Mouse (Mus musculus) ovary, adult 18-20 months (tissue): ENCODE measurements at regions not wholly inside any gene's neighbourhood (a gene's known extent, or its start where the extent isn't known, plus 50 kb on each side); places are given as distances from the start of the nearest gene placed in this dataset.

Experiments used
- DNase-seq: peaks from one replicate; pipeline ENCODE4 v3.0.0; 2022; ENCODE audit warnings: low spot score, mixed read lengths

- peak; percentile 6 for DNase-seq
Measured at GRCm38 (mm10) chr7:72362690-72363089, 56.3 kb upstream of the Mctp2 start.

GRCm38 (mm10) chr7:72391323-72391722 is 84.9 kb upstream of the Mctp2 start:
- no peak for DNase-seq

- no peak for DNase-seq
Measured at GRCm38 (mm10) chr7:72400056-72400455, 93.6 kb upstream of the Mctp2 start.

GRCm38 (mm10) chr7:72406131-72406530 is 99.7 kb upstream of the Mctp2 start:
- no peak for DNase-seq

GRCm38 (mm10) chr7:72408409-72408986 is 102.1 kb upstream of the Mctp2 start:
- DNase-seq: no peak

- no peak for DNase-seq
Measured at GRCm38 (mm10) chr7:72438552-72438951, 132.1 kb upstream of the Mctp2 start.

GRCm38 (mm10) chr7:72442001-72442400 is 135.6 kb upstream of the Mctp2 start:
- DNase-seq: no peak

- DNase-seq: no peak
Measured at GRCm38 (mm10) chr7:72444016-72444415, 137.6 kb upstream of the Mctp2 start.

- DNase-seq: no peak
Measured at GRCm38 (mm10) chr7:72444792-72445191, 138.4 kb upstream of the Mctp2 start.

- no peak for DNase-seq
Measured at GRCm38 (mm10) chr7:72446911-72447310, 140.5 kb upstream of the Mctp2 start.

- DNase-seq: no peak
Measured at GRCm38 (mm10) chr7:72462978-72463377, 156.6 kb upstream of the Mctp2 start.

- DNase-seq: no peak
Measured at GRCm38 (mm10) chr7:72464658-72465057, 158.2 kb upstream of the Mctp2 start.

- no peak for DNase-seq
Measured at GRCm38 (mm10) chr7:72469691-72470090, 163.3 kb upstream of the Mctp2 start.

- no peak for DNase-seq
Measured at GRCm38 (mm10) chr7:72474751-72475150, 168.3 kb upstream of the Mctp2 start.

- no peak for DNase-seq
Measured at GRCm38 (mm10) chr7:72478936-72479335, 172.5 kb upstream of the Mctp2 start.

GRCm38 (mm10) chr7:72481275-72481674 is 174.9 kb upstream of the Mctp2 start:
- no peak for DNase-seq

- DNase-seq: no peak
Measured at GRCm38 (mm10) chr7:72490161-72490560, 183.8 kb upstream of the Mctp2 start.

- no peak for DNase-seq
Measured at GRCm38 (mm10) chr7:72493292-72493691, 186.9 kb upstream of the Mctp2 start.

- DNase-seq: no peak
Measured at GRCm38 (mm10) chr7:72496933-72497631, 190.7 kb upstream of the Mctp2 start.

GRCm38 (mm10) chr7:72498562-72499230 is 192.3 kb upstream of the Mctp2 start:
- DNase-seq: no peak

GRCm38 (mm10) chr7:72499788-72500187 is 193.4 kb upstream of the Mctp2 start:
- DNase-seq: no peak

GRCm38 (mm10) chr7:72500190-72500589 is 193.8 kb upstream of the Mctp2 start:
- no peak for DNase-seq

GRCm38 (mm10) chr7:72500996-72501395 is 194.6 kb upstream of the Mctp2 start:
- DNase-seq: no peak
